Mouse (Mus musculus) forebrain, embryonic 10.5 days (tissue): ENCODE measurements around the gene Dync1li2. TPM values are rescaled to one million over a fixed set of nuclear protein-coding genes. Genes with fewer than 3 reads are reported as not detected.

Experiments used
- DNase-seq: peaks from one replicate; pipeline ENCODE4 v3.0.0-alpha.2; 2017; ENCODE audit warnings: low spot score; ENCODE audit errors: extremely low spot score
- H3K27ac ChIP-seq: fragments of 300-500 bp; sonication (generic); 2 replicates; pipeline ENCODE4 v1.5.1; 2016; ENCODE audit warnings: mild to moderate bottlenecking
- H3K27me3 ChIP-seq: fragments of 300-500 bp; sonication (generic); 2 replicates; pipeline ENCODE4 v1.6.1; 2016; ENCODE audit warnings: mild to moderate bottlenecking; ENCODE audit not compliant: poor library complexity, severe bottlenecking
- H3K36me3 ChIP-seq: fragments of 300-500 bp; sonication (generic); replicated peaks from 2 replicates; pipeline ENCODE4 v1.6.1; 2016; ENCODE audit warnings: mild to moderate bottlenecking, moderate library complexity
- H3K4me1 ChIP-seq: fragments of 300-500 bp; sonication (generic); 2 replicates; pipeline ENCODE4 v1.6.1; 2016
- H3K4me3 ChIP-seq: fragments of 300-500 bp; sonication (generic); 2 replicates; pipeline ENCODE4 v1.5.1; 2016; ENCODE audit warnings: mild to moderate bottlenecking, moderate library complexity
- H3K9me3 ChIP-seq: fragments of 300-500 bp; sonication (generic); 2 replicates; pipeline ENCODE4 v1.6.1; 2016; ENCODE audit warnings: mild to moderate bottlenecking, moderate library complexity
- WGBS: fragments of 180-500 bp; shearing (Covaris S2); methylation state at CpG from one replicate; pipeline ENCODE4 v1.1.7; 2016; 5-methylcytosine and 5-hydroxymethylcytosine counted together
- polyA plus RNA-seq: library from polyadenylated mRNA; unstranded; fragments of >200 nt; fragmentation: Nextera tagmentation; extraction: Ambion mirVana; gene quantifications from 2 replicates; pipeline ENCODE4 v1.2.1, GENCODE M21; 2016

Dync1li2 gene
- polyA plus RNA-seq: 81.5 and 81.9 TPM in 2 replicates

- no peaks in the 10 kb centered on the region for H3K27me3 ChIP-seq
- under 1% methylated on average over 75 of the region's 75 CpGs for WGBS
- H3K27ac ChIP-seq: peak within 1 kb of the TSS; percentile 99
- peak; percentile 88 for DNase-seq
- peaks cover 38% of the 10 kb centered on the region for H3K36me3 ChIP-seq
- peak within 1 kb of the TSS; percentile 76 for H3K4me3 ChIP-seq
- H3K9me3 ChIP-seq: no peaks in the 10 kb centered on the region
- H3K4me1 ChIP-seq: peaks cover 12% of the 10 kb centered on the region
These were observed at the start of gene Dync1li2 for GRCm38 (mm10) chr8:104442299-104443124. Dync1li2 (minus strand) TSS chr8:104443047.

- H3K27ac ChIP-seq: no peak overlapping the region
- H3K36me3 ChIP-seq: no peaks in the 10 kb centered on the region
- no peaks in the 10 kb centered on the region for H3K27me3 ChIP-seq
- H3K9me3 ChIP-seq: no peaks in the 10 kb centered on the region
- no peaks in the 10 kb centered on the region for H3K4me1 ChIP-seq
- no peak for DNase-seq
- no peak overlapping the region for H3K4me3 ChIP-seq
- WGBS: 62% methylated on average over 1 of the region's 1 CpGs
These were observed 36.2 kb upstream of the Dync1li2 start for GRCm38 (mm10) chr8:104479091-104479490.

- H3K36me3 ChIP-seq: no peaks in the 10 kb centered on the region
- H3K27me3 ChIP-seq: no peaks in the 10 kb centered on the region
- no peak for DNase-seq
- no peak overlapping the region for H3K4me3 ChIP-seq
- no peak overlapping the region for H3K27ac ChIP-seq
- no peaks in the 10 kb centered on the region for H3K9me3 ChIP-seq
- WGBS: 87% methylated on average over 3 of the region's 3 CpGs
- no peaks in the 10 kb centered on the region for H3K4me1 ChIP-seq
These were observed 29.6 kb upstream of the Dync1li2 start for GRCm38 (mm10) chr8:104472465-104472864.

- no peaks in the 10 kb centered on the region for H3K9me3 ChIP-seq
- 74% methylated on average over 2 of the region's 2 CpGs for WGBS
- no peaks in the 10 kb centered on the region for H3K36me3 ChIP-seq
- DNase-seq: no peak
- H3K4me3 ChIP-seq: no peak overlapping the region
- no peak overlapping the region for H3K27ac ChIP-seq
- no peaks in the 10 kb centered on the region for H3K27me3 ChIP-seq
- H3K4me1 ChIP-seq: no peaks in the 10 kb centered on the region
These were observed 24.6 kb upstream of the Dync1li2 start for GRCm38 (mm10) chr8:104467463-104467862.

GRCm38 (mm10) chr8:104452177-104452576, 9.3 kb upstream of the Dync1li2 start:
- Histone ChIP-seq H3K27me3 (no peaks in the 10 kb centered on the region), H3K9me3 (no peaks in the 10 kb centered on the region), H3K4me1 (no peaks in the 10 kb centered on the region), H3K4me3 (no peak overlapping the region), H3K27ac (no peak overlapping the region), H3K36me3 (no peaks in the 10 kb centered on the region)
- WGBS: 98% methylated on average over 3 of the region's 3 CpGs
- no peak for DNase-seq

- H3K4me1 ChIP-seq: no peaks in the 10 kb centered on the region
These were observed 5.9 kb upstream of the Dync1li2 start for GRCm38 (mm10) chr8:104448796-104449195.

GRCm38 (mm10) chr8:104446016-104446415, 3.2 kb upstream of the Dync1li2 start:
- H3K36me3 ChIP-seq: peaks cover 3% of the 10 kb centered on the region
- no peaks in the 10 kb centered on the region for H3K27me3 ChIP-seq
- DNase-seq: no peak
- WGBS: 84% methylated on average over 3 of the region's 3 CpGs
- no peak overlapping the region for H3K4me3 ChIP-seq
- H3K9me3 ChIP-seq: no peaks in the 10 kb centered on the region
- H3K27ac ChIP-seq: no peak overlapping the region
- H3K4me1 ChIP-seq: peaks cover 9% of the 10 kb centered on the region

More at GRCm38 (mm10) chr8:104448796-104449195, 5.9 kb upstream of the Dync1li2 start:
- H3K27me3 ChIP-seq: no peaks in the 10 kb centered on the region
- no peaks in the 10 kb centered on the region for H3K9me3 ChIP-seq
- no peaks in the 10 kb centered on the region for H3K36me3 ChIP-seq
- no peak overlapping the region for H3K4me3 ChIP-seq
- no peak overlapping the region for H3K27ac ChIP-seq
- 85% methylated on average over 3 of the region's 3 CpGs for WGBS
- no peak for DNase-seq

GRCm38 (mm10) chr8:104445248-104445647, 2.4 kb upstream of the Dync1li2 start:
- H3K4me3 ChIP-seq: no peak overlapping the region
- no peaks in the 10 kb centered on the region for H3K9me3 ChIP-seq
- no peak overlapping the region for H3K27ac ChIP-seq
- DNase-seq: no peak
- H3K27me3 ChIP-seq: no peaks in the 10 kb centered on the region
- H3K36me3 ChIP-seq: peaks cover 10% of the 10 kb centered on the region
- 66% methylated on average over 6 of the region's 6 CpGs for WGBS
- peaks cover 12% of the 10 kb centered on the region for H3K4me1 ChIP-seq

GRCm38 (mm10) chr8:104443125-104443679, 355 bp upstream of the Dync1li2 start:
- peaks cover 12% of the 10 kb centered on the region for H3K4me1 ChIP-seq
- H3K9me3 ChIP-seq: no peaks in the 10 kb centered on the region
- H3K27me3 ChIP-seq: no peaks in the 10 kb centered on the region
- peak; percentile 14 for DNase-seq
- H3K36me3 ChIP-seq: peaks cover 31% of the 10 kb centered on the region
- H3K4me3 ChIP-seq: peak overlapping the region; percentile 76
- WGBS: 63% methylated on average over 7 of the region's 7 CpGs
- peak overlapping the region; percentile 99 for H3K27ac ChIP-seq

GRCm38 (mm10) chr8:104441613-104442012, 1.2 kb downstream of the Dync1li2 start:
- Histone ChIP-seq H3K4me1 (peaks cover 12% of the 10 kb centered on the region), H3K9me3 (no peaks in the 10 kb centered on the region), H3K27me3 (no peaks in the 10 kb centered on the region), H3K36me3 (peaks cover 47% of the 10 kb centered on the region), H3K27ac (peak overlapping the region; percentile 99), H3K4me3 (peak overlapping the region; percentile 76)
- no peak for DNase-seq
- WGBS: 74% methylated on average over 7 of the region's 7 CpGs

- DNase-seq: no peak
- H3K9me3 ChIP-seq: no peaks in the 10 kb centered on the region
- peaks cover 68% of the 10 kb centered on the region for H3K36me3 ChIP-seq
- H3K27me3 ChIP-seq: no peaks in the 10 kb centered on the region
- 94% methylated on average over 8 of the region's 8 CpGs for WGBS
- peaks cover 12% of the 10 kb centered on the region for H3K4me1 ChIP-seq
- no peak overlapping the region for H3K27ac ChIP-seq
- H3K4me3 ChIP-seq: no peak overlapping the region
These were observed 3.4 kb downstream of the Dync1li2 start for GRCm38 (mm10) chr8:104439461-104439860.

GRCm38 (mm10) chr8:104437494-104438135, 5.2 kb downstream of the Dync1li2 start:
- Histone ChIP-seq H3K27me3 (no peaks in the 10 kb centered on the region), H3K4me1 (peaks cover 12% of the 10 kb centered on the region), H3K4me3 (no peak overlapping the region), H3K27ac (no peak overlapping the region), H3K9me3 (no peaks in the 10 kb centered on the region), H3K36me3 (peaks cover 87% of the 10 kb centered on the region)
- no peak for DNase-seq
- WGBS: 93% methylated on average over 13 of the region's 13 CpGs

- H3K9me3 ChIP-seq: no peaks in the 10 kb centered on the region; the same call in 1 of the 2 replicates
- H3K4me1 ChIP-seq: peaks cover 9% of the 10 kb centered on the region
- H3K27me3 ChIP-seq: no peaks in the 10 kb centered on the region
- no peak overlapping the region for H3K27ac ChIP-seq
- peaks cover 97% of the 10 kb centered on the region for H3K36me3 ChIP-seq
- no peak for DNase-seq
- WGBS: 96% methylated on average over 4 of the region's 4 CpGs
- H3K4me3 ChIP-seq: no peak overlapping the region
These were observed 6.3 kb downstream of the Dync1li2 start for GRCm38 (mm10) chr8:104436591-104436990.
